Mouse (Mus musculus): ENCODE data around the gene Opalin. TPM values are rescaled to one million over a fixed set of nuclear protein-coding genes. Genes with fewer than 3 reads are reported as not detected.

Gene Opalin
- polyA plus RNA-seq, 1 experiment: not detected

GRCm38 (mm10) chr19:41048187-41048559 lies 28.7 kb downstream of the Opalin start:
- no peaks in the 10 kb centered on the region for H3K9me3 ChIP-seq (ENCODE audit: control insufficient read depth, low read length)

GRCm38 (mm10) chr19:41047437-41048186 lies 29.3 kb downstream of the Opalin start:
- no peak overlapping the region for H3K4me3 ChIP-seq (replicated peaks)

More at GRCm38 (mm10) chr19:41048187-41048559, 28.7 kb downstream of the Opalin start:
- no peaks in the 10 kb centered on the region for H3K36me3 ChIP-seq (ENCODE audit: control insufficient read depth)
- no peak overlapping the region for H3K4me3 ChIP-seq (replicated peaks)
- H3K27me3 ChIP-seq (ENCODE audit: control insufficient read depth): no peaks in the 10 kb centered on the region
- no peaks in the 10 kb centered on the region for H3K4me1 ChIP-seq (ENCODE audit: control insufficient read depth)
- TF ChIP-seq GATA1 (IDR thresholded peaks at IDR 0.05; ENCODE audit: low read length) (no peak), TAL1 (IDR thresholded peaks at IDR 0.05; ENCODE audit: low read length) (no peak)

GRCm38 (mm10) chr19:41045091-41045770 lies 31.7 kb downstream of the Opalin start:
- Histone ChIP-seq H3K36me3 (ENCODE audit: control insufficient read depth) (no peaks in the 10 kb centered on the region), H3K4me3 (replicated peaks) (no peak overlapping the region), H3K9me3 (ENCODE audit: control insufficient read depth, low read length) (no peaks in the 10 kb centered on the region), H3K4me1 (ENCODE audit: control insufficient read depth) (no peaks in the 10 kb centered on the region), H3K27me3 (ENCODE audit: control insufficient read depth) (no peaks in the 10 kb centered on the region)
- TF ChIP-seq TAL1 (IDR thresholded peaks at IDR 0.05; ENCODE audit: low read length): no peak
- TF ChIP-seq GATA1 (IDR thresholded peaks at IDR 0.05; ENCODE audit: low read length): no peak

More at GRCm38 (mm10) chr19:41047437-41048186, 29.3 kb downstream of the Opalin start:
- TF ChIP-seq GATA1 (IDR thresholded peaks at IDR 0.05; ENCODE audit: low read length): no peak
- TF ChIP-seq TAL1 (IDR thresholded peaks at IDR 0.05; ENCODE audit: low read length): no peak
- Histone ChIP-seq H3K4me1 (ENCODE audit: control insufficient read depth) (no peaks in the 10 kb centered on the region), H3K36me3 (ENCODE audit: control insufficient read depth) (no peaks in the 10 kb centered on the region), H3K27me3 (ENCODE audit: control insufficient read depth) (no peaks in the 10 kb centered on the region), H3K9me3 (ENCODE audit: control insufficient read depth, low read length) (no peaks in the 10 kb centered on the region)

GRCm38 (mm10) chr19:41039110-41039509 lies 37.8 kb downstream of the Opalin start:
- H3K4me3 ChIP-seq (replicated peaks): no peak overlapping the region
- H3K36me3 ChIP-seq (ENCODE audit: control insufficient read depth): no peaks in the 10 kb centered on the region
- H3K4me1 ChIP-seq (ENCODE audit: control insufficient read depth): no peaks in the 10 kb centered on the region
- TF ChIP-seq TAL1 (IDR thresholded peaks at IDR 0.05; ENCODE audit: low read length) (no peak), GATA1 (IDR thresholded peaks at IDR 0.05; ENCODE audit: low read length) (no peak)
- H3K27me3 ChIP-seq (ENCODE audit: control insufficient read depth): no peaks in the 10 kb centered on the region
- no peaks in the 10 kb centered on the region; the same call in 1 of the 2 replicates for H3K9me3 ChIP-seq (ENCODE audit: control insufficient read depth, low read length)

GRCm38 (mm10) chr19:41035809-41036551 lies 40.9 kb downstream of the Opalin start:
- H3K4me3 ChIP-seq (replicated peaks): no peak overlapping the region
- no peaks in the 10 kb centered on the region for H3K4me1 ChIP-seq (ENCODE audit: control insufficient read depth)
- no peaks in the 10 kb centered on the region; the same call in 1 of the 2 replicates for H3K9me3 ChIP-seq (ENCODE audit: control insufficient read depth, low read length)
- no peaks in the 10 kb centered on the region for H3K36me3 ChIP-seq (ENCODE audit: control insufficient read depth)
- no peak for TF ChIP-seq TAL1 (IDR thresholded peaks at IDR 0.05; ENCODE audit: low read length)
- TF ChIP-seq GATA1 (IDR thresholded peaks at IDR 0.05; ENCODE audit: low read length): no peak
- H3K27me3 ChIP-seq (ENCODE audit: control insufficient read depth): peaks cover 11% of the 10 kb centered on the region

GRCm38 (mm10) chr19:41031869-41032268 lies 45.0 kb downstream of the Opalin start:
- TF ChIP-seq TAL1 (IDR thresholded peaks at IDR 0.05; ENCODE audit: low read length) (no peak), GATA1 (IDR thresholded peaks at IDR 0.05; ENCODE audit: low read length) (no peak)
- Histone ChIP-seq H3K4me3 (replicated peaks) (no peak overlapping the region), H3K36me3 (ENCODE audit: control insufficient read depth) (no peaks in the 10 kb centered on the region), H3K4me1 (ENCODE audit: control insufficient read depth) (no peaks in the 10 kb centered on the region), H3K27me3 (ENCODE audit: control insufficient read depth) (peaks cover 13% of the 10 kb centered on the region), H3K9me3 (ENCODE audit: control insufficient read depth, low read length) (no peaks in the 10 kb centered on the region)

- Histone ChIP-seq H3K9me3 (ENCODE audit: control insufficient read depth, low read length) (no peaks in the 10 kb centered on the region), H3K4me1 (ENCODE audit: control insufficient read depth) (no peaks in the 10 kb centered on the region), H3K27me3 (ENCODE audit: control insufficient read depth) (peaks cover 13% of the 10 kb centered on the region), H3K36me3 (ENCODE audit: control insufficient read depth) (no peaks in the 10 kb centered on the region), H3K4me3 (replicated peaks) (no peak overlapping the region)
- TF ChIP-seq TAL1 (IDR thresholded peaks at IDR 0.05; ENCODE audit: low read length) (no peak), GATA1 (IDR thresholded peaks at IDR 0.05; ENCODE audit: low read length) (no peak)
Measured at GRCm38 (mm10) chr19:41031009-41031408, 45.9 kb downstream of the Opalin start.

GRCm38 (mm10) chr19:41030161-41030560 lies 46.8 kb downstream of the Opalin start:
- no peak overlapping the region for H3K4me3 ChIP-seq (replicated peaks)
- no peaks in the 10 kb centered on the region for H3K4me1 ChIP-seq (ENCODE audit: control insufficient read depth)
- H3K9me3 ChIP-seq (ENCODE audit: control insufficient read depth, low read length): no peaks in the 10 kb centered on the region
- TF ChIP-seq TAL1 (IDR thresholded peaks at IDR 0.05; ENCODE audit: low read length): no peak
- TF ChIP-seq GATA1 (IDR thresholded peaks at IDR 0.05; ENCODE audit: low read length): no peak
- no peaks in the 10 kb centered on the region for H3K36me3 ChIP-seq (ENCODE audit: control insufficient read depth)
- H3K27me3 ChIP-seq (ENCODE audit: control insufficient read depth): peaks cover 13% of the 10 kb centered on the region

- Histone ChIP-seq H3K27me3 (ENCODE audit: control insufficient read depth) (peaks cover 13% of the 10 kb centered on the region), H3K36me3 (ENCODE audit: control insufficient read depth) (no peaks in the 10 kb centered on the region)
- TF ChIP-seq TAL1 (IDR thresholded peaks at IDR 0.05; ENCODE audit: low read length) (no peak), GATA1 (IDR thresholded peaks at IDR 0.05; ENCODE audit: low read length) (no peak)
Measured at GRCm38 (mm10) chr19:41029219-41029618, 47.7 kb downstream of the Opalin start, which contains the start of gene Dntt. Gene Dntt, plus strand, starts transcription at chr19:41029275.

More at GRCm38 (mm10) chr19:41029219-41029618, 47.7 kb downstream of the Opalin start, which contains the start of gene Dntt:
- no peak within 1 kb of the TSS for H3K4me3 ChIP-seq (replicated peaks)
- no peaks in the 10 kb centered on the region for H3K4me1 ChIP-seq (ENCODE audit: control insufficient read depth)
- H3K9me3 ChIP-seq (ENCODE audit: control insufficient read depth, low read length): no peaks in the 10 kb centered on the region
